In genomic region chr13:83016686-83017085, GRCm38 (mm10) we compare ENCODE assay signal across 25 mouse cellular contexts.
DNase-seq lines count a peak whose midpoint lies in the region; ATAC-seq and TF ChIP-seq lines count a peak whose summit lies in the region.
"Had no signal": no experiment of that assay in that cellular context is flagged by ENCODE, and none has a peak within 500 bp of the region (broad histone marks: within the 10 kb centered on the region; RNA-seq: fewer than 3 reads in every experiment).

No protein-coding gene starts in this region.

- no peak overlapping the region for H3K4me2 ChIP-seq in forebrain, embryonic 14.5 days (ENCODE audit: low read length)
- no peak overlapping the region for H3K4me2 ChIP-seq in forebrain, embryonic 11.5 days (ENCODE audit: low read depth, low read length, severe bottlenecking)
- H3K4me2 ChIP-seq in forebrain, postnatal 0 days (ENCODE audit: low read depth) = no peak overlapping the region
- H3K4me2 ChIP-seq: hindbrain, embryonic 14.5 days; midbrain, embryonic 12.5 days; neural tube, embryonic 13.5 days; stomach, embryonic 15.5 days had no signal

- no peak overlapping the region for H3K27ac ChIP-seq in forebrain, embryonic 14.5 days (ENCODE audit: low read depth, low read length)
- H3K27ac ChIP-seq in forebrain, embryonic 11.5 days (ENCODE audit: low read depth, low read length) = no peak overlapping the region
- H3K27ac ChIP-seq in forebrain, postnatal 0 days (ENCODE audit: low read depth, low read length) = no peak overlapping the region
- H3K27ac ChIP-seq: hindbrain, embryonic 14.5 days; liver, embryonic 14.5 days; midbrain, embryonic 12.5 days; neural tube, embryonic 13.5 days; stomach, embryonic 15.5 days had no signal

- H3K36me3 ChIP-seq in forebrain, embryonic 14.5 days (ENCODE audit: control insufficient read depth, insufficient read depth, low read length) = no peaks in the 10 kb centered on the region
- H3K36me3 ChIP-seq in forebrain, embryonic 11.5 days (ENCODE audit: control insufficient read depth, insufficient read depth, low read length) = no peaks in the 10 kb centered on the region
- H3K36me3 ChIP-seq in forebrain, postnatal 0 days (ENCODE audit: insufficient read depth) = no peaks in the 10 kb centered on the region
- H3K36me3 ChIP-seq: midbrain, embryonic 12.5 days; neural tube, embryonic 13.5 days; stomach, embryonic 15.5 days had no signal

- H3K9ac ChIP-seq in forebrain, embryonic 14.5 days (ENCODE audit: low read length) = no peak overlapping the region
- no peak overlapping the region for H3K9ac ChIP-seq in forebrain, embryonic 11.5 days (ENCODE audit: low read length)
- H3K9ac ChIP-seq in forebrain, postnatal 0 days = no peak overlapping the region
- H3K9ac ChIP-seq: hindbrain, embryonic 14.5 days; liver, embryonic 14.5 days; midbrain, embryonic 12.5 days; neural tube, embryonic 13.5 days; stomach, embryonic 15.5 days had no signal

- H3K27me3 ChIP-seq in forebrain, embryonic 14.5 days (replicated peaks; ENCODE audit: control insufficient read depth, insufficient read depth, low read length) = no peaks in the 10 kb centered on the region
- H3K27me3 ChIP-seq in forebrain, embryonic 11.5 days (ENCODE audit: control insufficient read depth, insufficient read depth, low read length) = no peaks in the 10 kb centered on the region
- H3K27me3 ChIP-seq in forebrain, postnatal 0 days (ENCODE audit: insufficient read depth, low read length) = no peaks in the 10 kb centered on the region
- H3K27me3 ChIP-seq: midbrain, embryonic 12.5 days; neural tube, embryonic 13.5 days; Patski; stomach, embryonic 15.5 days had no signal

- no peak overlapping the region for H3K4me3 ChIP-seq in forebrain, embryonic 14.5 days (ENCODE audit: low read depth, low read length)
- H3K4me3 ChIP-seq in forebrain, embryonic 11.5 days (ENCODE audit: low read depth, low read length) = no peak overlapping the region
- H3K4me3 ChIP-seq in forebrain, postnatal 0 days (ENCODE audit: low read depth, low read length) = no peak overlapping the region
- H3K4me3 ChIP-seq: midbrain, embryonic 12.5 days; neural tube, embryonic 13.5 days; stomach, embryonic 15.5 days had no signal

- no peaks in the 10 kb centered on the region for H3K4me1 ChIP-seq in forebrain, embryonic 14.5 days (ENCODE audit: control insufficient read depth, insufficient read depth, low read length)
- no peaks in the 10 kb centered on the region for H3K4me1 ChIP-seq in forebrain, embryonic 11.5 days (replicated peaks; ENCODE audit: control insufficient read depth, insufficient read depth, low read length)
- no peaks in the 10 kb centered on the region for H3K4me1 ChIP-seq in forebrain, postnatal 0 days (ENCODE audit: insufficient read depth)
- H3K4me1 ChIP-seq: neural tube, embryonic 13.5 days; stomach, embryonic 15.5 days had no signal

- H3K9me3 ChIP-seq in forebrain, embryonic 14.5 days (replicated peaks; ENCODE audit: control insufficient read depth, low read length) = 0 out of 2 replicates have a peak, but pooled peaks cover 3% of the 10 kb centered on the region
- H3K9me3 ChIP-seq in forebrain, embryonic 11.5 days (ENCODE audit: control insufficient read depth, low read length) = no peaks in the 10 kb centered on the region
- H3K9me3 ChIP-seq in forebrain, postnatal 0 days (ENCODE audit: low read length) = no peaks in the 10 kb centered on the region
- H3K9me3 ChIP-seq: midbrain, embryonic 12.5 days; stomach, embryonic 15.5 days had no signal

- ATAC-seq in forebrain, embryonic 14.5 days = peak; percentile 61
- no peak for ATAC-seq in forebrain, embryonic 11.5 days (replicated peaks; ENCODE audit: low FRiP score)
- peak; percentile 61; the same call in 1 of the 2 replicates for ATAC-seq in forebrain, postnatal 0 days
- ATAC-seq in megakaryocyte-erythroid progenitor cell, adult 5-6 weeks (replicated peaks; ENCODE audit: low FRiP score, low TSS enrichment, poor library complexity, severe bottlenecking) = no peak
- ATAC-seq: intestine, postnatal 0 days; Patski had no signal

- peak; percentile 31 for DNase-seq in forebrain, embryonic 14.5 days (ENCODE audit: low spot score)
- no peak for DNase-seq in forebrain, embryonic 11.5 days (ENCODE audit: low spot score)
- peak; percentile 1 for DNase-seq in kidney, adult 9 months
- DNase-seq in kidney, adult 18-20 months = no peak
- peak; percentile 40 for DNase-seq in R1 (ENCODE audit: low read depth, low spot score)
- no peak for DNase-seq in forebrain, postnatal 0 days
- DNase-seq in thymus, postnatal 0 days (ENCODE audit: low spot score) = no peak
- DNase-seq: adrenal gland, postnatal 25 days; cerebellum, adult 9-10 months; cerebellum, postnatal 36 days; heart, postnatal 4 days; layer of hippocampus, adult 9-11 months; liver; lung, adult 2 months; lung, postnatal 14 days; right cerebral cortex, postnatal 14 days; thymus, postnatal 14 days had no signal

- TF ChIP-seq CTCF in forebrain, postnatal 0 days (IDR thresholded peaks at IDR 0.05; ENCODE audit: low read depth) = no peak

Comparison
In these comparisons a context has a peak if more than half of its experiments do, and no peak if none do; other contexts are left out.
1. ATAC-seq: peak in forebrain, embryonic 14.5 days (single experiment) and forebrain, postnatal 0 days (single experiment); none in forebrain, embryonic 11.5 days (single experiment) and megakaryocyte-erythroid progenitor cell, adult 5-6 weeks (single experiment).
2. DNase-seq: peak in forebrain, embryonic 14.5 days (single experiment), kidney, adult 9 months (single experiment) and R1 (single experiment); none in forebrain, embryonic 11.5 days (single experiment), kidney, adult 18-20 months (single experiment), forebrain, postnatal 0 days (single experiment) and thymus, postnatal 0 days (single experiment).